8 mouse cellular contexts compared by ENCODE assay signal in genomic region chr3:53042240-53042567, GRCm38 (mm10). TPM values are rescaled to one million over a fixed set of nuclear protein-coding genes. Genes with fewer than 3 reads are reported as not detected.
A peak's percentile ranks its signal among the peaks of the same experiment; 100 is the strongest.
DNase-seq lines count a peak whose midpoint lies in the region; ATAC-seq and TF ChIP-seq lines count a peak whose summit lies in the region.

No protein-coding gene starts in this region.

- TF ChIP-seq EP300 in ES-Bruce4 (IDR thresholded peaks at IDR 0.05; ENCODE audit: insufficient read depth, low read depth, low read length) = no peak

- H3K9ac ChIP-seq in heart, embryonic 11.5 days (ENCODE audit: low read depth, low read length) = peak overlapping the region; percentile 88
- H3K9ac ChIP-seq in ES-Bruce4 (ENCODE audit: low read depth, poor library complexity, severe bottlenecking) = 0 out of 2 replicates have a peak overlapping the region, but pooled peaks have one; percentile 75
- peak overlapping the region; percentile 65 for H3K9ac ChIP-seq in forebrain, postnatal 0 days
- H3K9ac ChIP-seq in liver, embryonic 16.5 days (ENCODE audit: low read depth, low read length) = no peak overlapping the region; the same call in 1 of the 2 replicates

- H3K9me3 ChIP-seq in heart, embryonic 11.5 days (replicated peaks; ENCODE audit: control insufficient read depth, low read length) = no peaks in the 10 kb centered on the region
- no peaks in the 10 kb centered on the region for H3K9me3 ChIP-seq in ES-Bruce4 (replicated peaks; ENCODE audit: control insufficient read depth, insufficient read depth, low read length, poor library complexity, severe bottlenecking)
- H3K9me3 ChIP-seq in forebrain, postnatal 0 days (ENCODE audit: low read length) = no peaks in the 10 kb centered on the region
- no peaks in the 10 kb centered on the region for H3K9me3 ChIP-seq in liver, embryonic 16.5 days (replicated peaks; ENCODE audit: control insufficient read depth, low read length)

- intact Hi-C loops in heart, postnatal 25 days (cut with DNase I) = loop anchor here (5.0 kb wide), 3 partner anchors 120 to 205 kb away; no protein-coding TSS in a partner anchor

- no peaks in the 10 kb centered on the region for H3K36me3 ChIP-seq in heart, embryonic 11.5 days (ENCODE audit: control insufficient read depth, insufficient read depth, low read length)
- H3K36me3 ChIP-seq in ES-Bruce4 (ENCODE audit: control insufficient read depth, insufficient read depth, low read length, poor library complexity, severe bottlenecking) = no peaks in the 10 kb centered on the region
- no peaks in the 10 kb centered on the region for H3K36me3 ChIP-seq in forebrain, postnatal 0 days (ENCODE audit: insufficient read depth)
- no peaks in the 10 kb centered on the region for H3K36me3 ChIP-seq in liver, embryonic 16.5 days (ENCODE audit: control insufficient read depth, insufficient read depth)

- peak overlapping the region; percentile 88 for H3K4me2 ChIP-seq in heart, embryonic 11.5 days
- H3K4me2 ChIP-seq in forebrain, postnatal 0 days (ENCODE audit: low read depth) = peak overlapping the region; percentile 85
- peak overlapping the region; percentile 66 for H3K4me2 ChIP-seq in liver, embryonic 16.5 days (ENCODE audit: low read depth, low read length)

- DNase-seq in heart, postnatal 25 days (ENCODE audit: low spot score) = no peak
- no peak for DNase-seq in forebrain, postnatal 0 days
- DNase-seq in adrenal gland, adult (ENCODE audit: inconsistent age in 2 of 2, low spot score in 1 of 2) = no peak
- no peak for DNase-seq in B cell, adult 2 months
- DNase-seq in adrenal gland, postnatal 14 days = no peak

- no peak for TF ChIP-seq CTCF in ES-Bruce4 (IDR thresholded peaks at IDR 0.05; ENCODE audit: low read depth, low read length)
- no peak for TF ChIP-seq CTCF in forebrain, postnatal 0 days (IDR thresholded peaks at IDR 0.05; ENCODE audit: low read depth)

- H3K4me1 ChIP-seq in heart, embryonic 11.5 days (ENCODE audit: control insufficient read depth, insufficient read depth, low read length) = peaks cover 35% of the 10 kb centered on the region
- H3K4me1 ChIP-seq in ES-Bruce4 (ENCODE audit: control insufficient read depth, insufficient read depth, low read length) = no peaks in the 10 kb centered on the region
- peaks cover 7% of the 10 kb centered on the region; the same call in 1 of the 2 replicates for H3K4me1 ChIP-seq in forebrain, postnatal 0 days (ENCODE audit: insufficient read depth)
- H3K4me1 ChIP-seq in liver, embryonic 16.5 days (ENCODE audit: control insufficient read depth, low read depth, low read length) = no peaks in the 10 kb centered on the region

- no peak for ATAC-seq in heart, embryonic 11.5 days (replicated peaks; ENCODE audit: insufficient number of reproducible peaks, low FRiP score, low TSS enrichment)
- no peak for ATAC-seq in forebrain, postnatal 0 days
- no peak for ATAC-seq in liver, embryonic 16.5 days (ENCODE audit: low read depth)

- peak overlapping the region; percentile 88; the same call in 1 of the 2 replicates for H3K27ac ChIP-seq in heart, embryonic 11.5 days (ENCODE audit: low read depth, low read length)
- no peak overlapping the region for H3K27ac ChIP-seq in ES-Bruce4 (ENCODE audit: insufficient read depth, low read length)
- 0 out of 2 replicates have a peak overlapping the region, but pooled peaks have one; percentile 46 for H3K27ac ChIP-seq in forebrain, postnatal 0 days (ENCODE audit: low read depth, low read length)
- no peak overlapping the region for H3K27ac ChIP-seq in liver, embryonic 16.5 days (ENCODE audit: low read length)

- peak overlapping the region; percentile 69 for H3K4me3 ChIP-seq in heart, embryonic 11.5 days (ENCODE audit: low read depth, low read length)
- H3K4me3 ChIP-seq in ES-Bruce4 (ENCODE audit: low read depth, low read length) = peak overlapping the region; percentile 87
- peak overlapping the region; percentile 70 for H3K4me3 ChIP-seq in forebrain, postnatal 0 days (ENCODE audit: low read depth, low read length)
- peak overlapping the region; percentile 57 for H3K4me3 ChIP-seq in liver, embryonic 16.5 days (ENCODE audit: low read depth, low read length)

- no peak for TF ChIP-seq POLR2A in ES-Bruce4 (IDR thresholded peaks at IDR 0.05; ENCODE audit: insufficient read depth, low read length)

- 19% methylated on average over 9 of the region's 9 CpGs for WGBS in heart, embryonic 11.5 days (ENCODE audit: insufficient replicate concordance)
- 23% methylated on average over 9 of the region's 9 CpGs for WGBS in forebrain, postnatal 0 days
- WGBS in liver, embryonic 16.5 days (ENCODE audit: insufficient replicate concordance) = 25% methylated on average over 9 of the region's 9 CpGs

- no peaks in the 10 kb centered on the region for H3K27me3 ChIP-seq in heart, embryonic 11.5 days (ENCODE audit: control insufficient read depth, insufficient read depth, low read length)
- peaks cover 6% of the 10 kb centered on the region; the same call in 1 of the 2 replicates for H3K27me3 ChIP-seq in ES-Bruce4 (ENCODE audit: control insufficient read depth, insufficient read depth, low read length, poor library complexity, severe bottlenecking)
- H3K27me3 ChIP-seq in forebrain, postnatal 0 days (ENCODE audit: insufficient read depth, low read length) = no peaks in the 10 kb centered on the region
- peaks cover 41% of the 10 kb centered on the region for H3K27me3 ChIP-seq in liver, embryonic 16.5 days (ENCODE audit: control insufficient read depth, insufficient read depth, low read depth, low read length)

RNA-seq across cellular contexts. Expression of gene Lhfp, which starts 0.9 kb away (rescaled TPM):
- polyA plus RNA-seq in heart, embryonic 11.5 days (2014; fragmentation: Nextera tagmentation; extraction: Ambion mirVana) = 64.5 and 85.7 TPM in 2 replicates
- total RNA-seq in heart, postnatal 25 days (2021) = 10 to 100 TPM; 53.2 to 55.7 TPM
- 11.9 and 12.1 TPM in 2 replicates for polyA plus RNA-seq in ES-Bruce4 (2011; ENCODE audit: insufficient read depth, insufficient read length, low read depth, missing spikeins)
- 44.7 and 48.0 TPM in 2 replicates for total RNA-seq in forebrain, postnatal 0 days (2014; rRNA removed)
- polyA plus RNA-seq in forebrain, postnatal 0 days (2015; fragmentation: Nextera tagmentation; extraction: Ambion mirVana) = 60.8 and 74.1 TPM in 2 replicates
- polyA plus RNA-seq in liver, embryonic 16.5 days (2015; fragmentation: Nextera tagmentation; extraction: Ambion mirVana) = 4.8 and 5.5 TPM in 2 replicates
- 24.5 and 26.0 TPM in 2 replicates for total RNA-seq in adrenal gland, postnatal 14 days (2021)

RNA-seq across cellular contexts. Expression of gene Cog6, which starts 25.2 kb away (rescaled TPM):
- polyA plus RNA-seq in heart, embryonic 11.5 days (2014; fragmentation: Nextera tagmentation; extraction: Ambion mirVana) = 59.0 and 66.0 TPM in 2 replicates
- 10 to 100 TPM; 54.5 to 56.3 TPM for total RNA-seq in heart, postnatal 25 days (2021)
- polyA plus RNA-seq in ES-Bruce4 (2011; ENCODE audit: insufficient read depth, insufficient read length, low read depth, missing spikeins) = 28.9 and 34.3 TPM in 2 replicates
- 42.8 and 44.9 TPM in 2 replicates for total RNA-seq in forebrain, postnatal 0 days (2014; rRNA removed)
- 28.3 and 31.3 TPM in 2 replicates for polyA plus RNA-seq in forebrain, postnatal 0 days (2015; fragmentation: Nextera tagmentation; extraction: Ambion mirVana)
- polyA plus RNA-seq in liver, embryonic 16.5 days (2015; fragmentation: Nextera tagmentation; extraction: Ambion mirVana) = 13.0 and 13.9 TPM in 2 replicates
- total RNA-seq in adrenal gland, postnatal 14 days (2021) = 31.7 and 31.9 TPM in 2 replicates

Comparison
In these comparisons a context has a peak if more than half of its experiments do, and no peak if none do; other contexts are left out.
1. H3K27ac ChIP-seq: peak in heart, embryonic 11.5 days (single experiment) and forebrain, postnatal 0 days (single experiment); none in ES-Bruce4 (single experiment) and liver, embryonic 16.5 days (single experiment).
2. Peak in every context shown above with its lines, with median percentiles within 50 percentile points of each other: H3K4me2 ChIP-seq and H3K4me3 ChIP-seq.